Comparison of ENCODE assay signal across 12 mouse cellular contexts in genomic region chr12:99224863-99225603, GRCm38 (mm10).
DNase-seq lines count a peak whose midpoint lies in the region; ATAC-seq lines count a peak whose summit lies in the region.
"Had no signal": no experiment of that assay in that cellular context is flagged by ENCODE, and none has a peak within 500 bp of the region (broad histone marks: within the 10 kb centered on the region; RNA-seq: fewer than 3 reads in every experiment).

No protein-coding gene starts in this region.

- WGBS in liver, embryonic 12.5 days (ENCODE audit: insufficient replicate concordance) = 42% methylated on average over 13 of the region's 13 CpGs

- H3K27ac ChIP-seq in liver, embryonic 12.5 days = no peak overlapping the region
- H3K27ac ChIP-seq: embryonic facial prominence, embryonic 13.5 days; heart, adult 2 months had no signal

- no peak overlapping the region for H3K4me3 ChIP-seq in liver, embryonic 12.5 days
- H3K4me3 ChIP-seq: embryonic facial prominence, embryonic 13.5 days; heart, adult 2 months had no signal

- H3K9ac ChIP-seq in liver, embryonic 12.5 days = no peak overlapping the region
- H3K9ac ChIP-seq: embryonic facial prominence, embryonic 13.5 days had no signal

- no peaks in the 10 kb centered on the region for H3K36me3 ChIP-seq in liver, embryonic 12.5 days
- H3K36me3 ChIP-seq: embryonic facial prominence, embryonic 13.5 days had no signal

- peaks cover 13% of the 10 kb centered on the region; the same call in 1 of the 2 replicates for H3K4me1 ChIP-seq in liver, embryonic 12.5 days

- H3K27me3 ChIP-seq in liver, embryonic 12.5 days (replicated peaks) = no peaks in the 10 kb centered on the region
- H3K27me3 ChIP-seq: embryonic facial prominence, embryonic 13.5 days had no signal

- DNase-seq in frontal cortex, adult 2 months (ENCODE audit: extremely low spot score in 1 of 2, low spot score in 1 of 2) = peak; percentile 40 to 62
- no peak for DNase-seq in frontal cortex, postnatal 10 days (ENCODE audit: low spot score in 2 of 2)
- DNase-seq in CD8-positive naive resting alpha-beta T cell, adult 2 months (ENCODE audit: low read depth in 2 of 2, low spot score in 2 of 2) = peak; percentile 3 to 16
- peak; percentile 22 for DNase-seq in spleen, adult 12 weeks (ENCODE audit: low spot score)
- no peak for DNase-seq in adrenal gland, postnatal 14 days
- DNase-seq in urinary bladder, postnatal 14 days (ENCODE audit: low spot score) = no peak
- DNase-seq: adrenal gland, postnatal 25 days; kidney, postnatal 10 days had no signal

- no peak overlapping the region for H3K4me2 ChIP-seq in liver, embryonic 12.5 days
- H3K4me2 ChIP-seq: embryonic facial prominence, embryonic 13.5 days had no signal

- ATAC-seq in liver, embryonic 12.5 days = 0 out of 2 replicates have a peak, but pooled peaks have one; percentile 21
- ATAC-seq in cerebellum, adult (ENCODE audit: insufficient number of reproducible peaks, low FRiP score, low TSS enrichment) = no peak

- no peaks in the 10 kb centered on the region for H3K9me3 ChIP-seq in liver, embryonic 12.5 days (replicated peaks)
- H3K9me3 ChIP-seq: embryonic facial prominence, embryonic 13.5 days had no signal

Comparison
In these comparisons a context has a peak if more than half of its experiments do, and no peak if none do; other contexts are left out.
1. DNase-seq: peak in frontal cortex, adult 2 months (2 of 2), CD8-positive naive resting alpha-beta T cell, adult 2 months (2 of 2) and spleen, adult 12 weeks (single experiment); none in frontal cortex, postnatal 10 days (0 of 2), adrenal gland, postnatal 14 days (single experiment) and urinary bladder, postnatal 14 days (single experiment).